7 mouse cellular contexts compared by ENCODE assay signal in genomic region chr9:13661768-13662623, GRCm38 (mm10).
DNase-seq lines count a peak whose midpoint lies in the region; ATAC-seq lines count a peak whose summit lies in the region.

No protein-coding gene starts in this region.

- peak overlapping the region; percentile 53 for H3K4me2 ChIP-seq in heart, embryonic 16.5 days (ENCODE audit: low read depth, low read length)
- peak overlapping the region; percentile 49 for H3K4me2 ChIP-seq in liver, embryonic 13.5 days
- H3K4me2 ChIP-seq in stomach, embryonic 16.5 days (ENCODE audit: low read depth, low read length): peak overlapping the region; percentile 51

- H3K27me3 ChIP-seq in heart, embryonic 16.5 days (ENCODE audit: control insufficient read depth, insufficient read depth, low read length): no peaks in the 10 kb centered on the region
- H3K27me3 ChIP-seq in liver, embryonic 13.5 days: no peaks in the 10 kb centered on the region
- H3K27me3 ChIP-seq in stomach, embryonic 16.5 days (ENCODE audit: control insufficient read depth, insufficient read depth, low read length): no peaks in the 10 kb centered on the region

- H3K9me3 ChIP-seq in heart, embryonic 16.5 days (replicated peaks; ENCODE audit: control insufficient read depth, low read length): no peaks in the 10 kb centered on the region
- no peaks in the 10 kb centered on the region for H3K9me3 ChIP-seq in liver, embryonic 13.5 days (replicated peaks)
- H3K9me3 ChIP-seq in stomach, embryonic 16.5 days (replicated peaks; ENCODE audit: control insufficient read depth, low read length): no peaks in the 10 kb centered on the region

- peak overlapping the region; percentile 20 for H3K4me3 ChIP-seq in heart, embryonic 16.5 days (ENCODE audit: low read length)
- H3K4me3 ChIP-seq in liver, embryonic 13.5 days (replicated peaks): no peak overlapping the region; the same call in 1 of the 2 replicates
- H3K4me3 ChIP-seq in stomach, embryonic 16.5 days (replicated peaks; ENCODE audit: low read length): peak overlapping the region; percentile 23

- ATAC-seq in heart, embryonic 16.5 days (replicated peaks; ENCODE audit: extremely low read depth, insufficient read depth, low FRiP score): 0 out of 2 replicates have a peak, but pooled peaks have one; percentile 15
- ATAC-seq in liver, embryonic 13.5 days (ENCODE audit: low read depth): no peak
- peak; percentile 41; the same call in 1 of the 2 replicates for ATAC-seq in stomach, embryonic 16.5 days (ENCODE audit: insufficient read depth, low FRiP score)
- no peak for ATAC-seq in CD4-positive, CD25-positive, alpha-beta regulatory T cell, adult 4 months

- no peaks in the 10 kb centered on the region for H3K36me3 ChIP-seq in heart, embryonic 16.5 days (ENCODE audit: control insufficient read depth, insufficient read depth)
- H3K36me3 ChIP-seq in liver, embryonic 13.5 days: no peaks in the 10 kb centered on the region
- H3K36me3 ChIP-seq in stomach, embryonic 16.5 days (ENCODE audit: control insufficient read depth, insufficient read depth, low read length): no peaks in the 10 kb centered on the region

- H3K4me1 ChIP-seq in heart, embryonic 16.5 days (ENCODE audit: control insufficient read depth, insufficient read depth, low read length): peaks cover 14% of the 10 kb centered on the region
- peaks cover 8% of the 10 kb centered on the region; the same call in 1 of the 2 replicates for H3K4me1 ChIP-seq in liver, embryonic 13.5 days (replicated peaks)
- H3K4me1 ChIP-seq in stomach, embryonic 16.5 days (ENCODE audit: control insufficient read depth, insufficient read depth, low read length): peaks cover 22% of the 10 kb centered on the region

- peak overlapping the region; percentile 61; the same call in 1 of the 2 replicates for H3K27ac ChIP-seq in heart, embryonic 16.5 days (ENCODE audit: low read length)
- no peak overlapping the region for H3K27ac ChIP-seq in liver, embryonic 13.5 days
- H3K27ac ChIP-seq in stomach, embryonic 16.5 days (ENCODE audit: low read length): peak overlapping the region; percentile 78

- peak; percentile 33 for DNase-seq in R1 (ENCODE audit: low read depth, low spot score)
- peak; percentile 59 for DNase-seq in embryo, embryonic 10 days (ENCODE audit: low spot score)
- DNase-seq in liver, embryonic 13.5 days: no peak
- no peak for DNase-seq in right cerebral cortex, postnatal 36 days (ENCODE audit: low spot score in 2 of 2)

- WGBS in heart, embryonic 16.5 days: 6% methylated on average over 12 of the region's 12 CpGs
- 5% methylated on average over 12 of the region's 12 CpGs for WGBS in liver, embryonic 13.5 days (ENCODE audit: insufficient replicate concordance)
- 4% methylated on average over 12 of the region's 12 CpGs for WGBS in stomach, embryonic 16.5 days

- peak overlapping the region; percentile 52 for H3K9ac ChIP-seq in heart, embryonic 16.5 days (ENCODE audit: low read length)
- no peak overlapping the region for H3K9ac ChIP-seq in liver, embryonic 13.5 days
- peak overlapping the region; percentile 60 for H3K9ac ChIP-seq in stomach, embryonic 16.5 days (ENCODE audit: low read length)

Comparison
In these comparisons a context has a peak if more than half of its experiments do, and no peak if none do; other contexts are left out.
1. DNase-seq: peak in R1 (single experiment) and embryo, embryonic 10 days (single experiment); none in liver, embryonic 13.5 days (single experiment) and right cerebral cortex, postnatal 36 days (0 of 2).
2. ATAC-seq: peak in heart, embryonic 16.5 days (single experiment) and stomach, embryonic 16.5 days (single experiment); none in liver, embryonic 13.5 days (single experiment) and CD4-positive, CD25-positive, alpha-beta regulatory T cell, adult 4 months (single experiment).
3. Peak in every context shown above with its lines, with median percentiles within 50 percentile points of each other: H3K4me2 ChIP-seq.